Mouse (Mus musculus) ZHBTc4 (cell line): ENCODE measurements around the gene Phlda3.

Experiments
- DNase-seq: peaks from one replicate; pipeline ENCODE4 v3.0.0-alpha.2; 2011; ENCODE audit warnings: low read depth, low spot score

Gene Phlda3

DNA sequence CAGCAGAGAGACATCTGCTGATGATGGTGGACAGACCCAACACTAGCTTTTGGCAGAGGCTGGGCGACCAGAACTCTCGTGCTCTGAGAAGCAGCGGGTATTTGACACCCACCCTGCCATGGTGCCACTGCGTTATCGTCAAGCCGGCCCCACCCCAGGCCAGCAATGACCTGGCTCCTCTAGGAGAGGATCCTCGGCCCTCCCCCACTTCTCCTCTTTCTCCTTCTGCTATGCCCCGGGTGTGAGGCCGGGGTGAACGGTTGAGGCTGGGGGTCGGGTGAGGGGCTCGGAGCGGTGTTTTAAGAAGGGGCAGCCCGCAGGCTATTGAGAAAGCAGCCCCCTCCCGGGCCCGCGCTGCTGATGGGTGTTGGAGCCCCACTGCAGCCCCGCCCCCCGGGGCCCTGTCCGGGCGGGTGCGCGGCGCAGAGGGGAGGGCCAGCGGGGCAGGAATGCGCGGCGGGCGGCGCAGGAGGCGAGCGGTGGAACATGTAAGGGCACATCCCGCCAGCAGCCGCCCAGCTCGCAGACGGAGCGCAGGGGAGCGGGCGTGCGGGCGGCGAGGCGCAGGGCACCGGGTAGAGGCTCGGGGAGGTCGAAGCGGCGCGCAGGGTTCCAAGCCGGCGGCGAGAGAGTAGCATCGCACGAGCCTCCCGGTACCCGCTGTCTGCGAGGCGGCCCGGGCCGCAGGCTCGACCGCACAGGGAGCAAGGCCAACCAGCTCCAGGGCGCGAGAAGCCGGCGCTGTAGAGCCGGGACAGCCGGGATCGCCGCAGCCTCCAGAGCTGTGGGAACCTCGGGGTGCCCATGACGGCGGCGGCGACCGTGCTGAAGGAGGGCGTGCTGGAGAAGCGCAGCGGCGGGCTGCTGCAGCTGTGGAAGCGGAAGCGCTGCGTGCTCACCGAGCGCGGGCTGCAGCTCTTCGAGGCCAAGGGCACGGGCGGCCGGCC is at the start of gene Phlda3:
Gene Phlda3 (plus strand): TSS at position 475 of the 947 bp plus-strand sequence.
- peak; percentile 93 for DNase-seq

GRCm38 (mm10) chr1:135719486-135719885 is 46.4 kb upstream of the Phlda3 start:
- DNase-seq = peak; percentile 95

DNA sequence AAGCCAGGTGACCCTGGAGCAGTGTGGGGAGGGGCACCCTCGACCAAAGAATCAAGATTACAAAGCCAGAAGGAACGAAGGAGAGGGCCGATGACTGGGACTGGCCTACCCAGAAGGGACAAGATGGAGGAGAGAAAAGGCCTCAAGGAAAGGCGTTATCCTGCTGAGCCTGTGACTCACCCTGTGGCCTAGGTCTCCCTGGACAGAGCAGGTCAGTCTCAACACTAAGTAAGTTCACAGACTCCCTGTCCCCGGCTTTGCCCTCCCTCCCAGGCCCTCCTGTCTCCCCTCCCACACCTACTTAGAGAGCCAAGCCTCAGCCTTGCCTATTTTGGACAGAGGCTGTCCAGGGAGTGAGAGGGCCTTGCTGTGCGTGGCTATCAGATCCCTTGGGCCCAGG is 45.9 kb upstream of the Phlda3 start, which contains the start of gene Csrp1:
Gene Csrp1 (plus strand): TSS at position 79 of the 400 bp plus-strand sequence.
- DNase-seq = no peak

- no peak for DNase-seq
Observed at GRCm38 (mm10) chr1:135723016-135723415, 42.9 kb upstream of the Phlda3 start.

- DNase-seq = peak; percentile 90
Observed at GRCm38 (mm10) chr1:135724134-135724533, 41.8 kb upstream of the Phlda3 start.

DNA sequence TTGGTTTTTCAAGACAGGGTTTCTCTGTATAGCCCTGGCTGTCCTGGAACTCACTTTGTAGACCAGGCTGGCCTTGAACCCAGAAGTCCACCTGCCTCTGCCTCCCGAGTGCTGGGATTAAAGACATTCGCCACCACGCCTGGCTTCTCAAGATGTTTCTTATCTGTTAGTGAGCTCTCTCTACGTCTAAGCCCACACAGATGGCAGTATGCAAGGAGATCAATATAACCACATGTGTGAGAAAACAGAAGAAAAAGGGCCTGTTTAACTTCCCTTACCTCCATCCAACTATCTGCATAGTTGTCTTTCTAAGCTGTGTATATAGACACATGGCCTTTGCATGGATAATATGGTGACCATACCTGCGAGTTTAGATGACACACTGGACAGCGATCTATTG is 40.6 kb upstream of the Phlda3 start:
- DNase-seq = no peak

GRCm38 (mm10) chr1:135725936-135726335 is 40.0 kb upstream of the Phlda3 start:
- DNase-seq = no peak

DNA sequence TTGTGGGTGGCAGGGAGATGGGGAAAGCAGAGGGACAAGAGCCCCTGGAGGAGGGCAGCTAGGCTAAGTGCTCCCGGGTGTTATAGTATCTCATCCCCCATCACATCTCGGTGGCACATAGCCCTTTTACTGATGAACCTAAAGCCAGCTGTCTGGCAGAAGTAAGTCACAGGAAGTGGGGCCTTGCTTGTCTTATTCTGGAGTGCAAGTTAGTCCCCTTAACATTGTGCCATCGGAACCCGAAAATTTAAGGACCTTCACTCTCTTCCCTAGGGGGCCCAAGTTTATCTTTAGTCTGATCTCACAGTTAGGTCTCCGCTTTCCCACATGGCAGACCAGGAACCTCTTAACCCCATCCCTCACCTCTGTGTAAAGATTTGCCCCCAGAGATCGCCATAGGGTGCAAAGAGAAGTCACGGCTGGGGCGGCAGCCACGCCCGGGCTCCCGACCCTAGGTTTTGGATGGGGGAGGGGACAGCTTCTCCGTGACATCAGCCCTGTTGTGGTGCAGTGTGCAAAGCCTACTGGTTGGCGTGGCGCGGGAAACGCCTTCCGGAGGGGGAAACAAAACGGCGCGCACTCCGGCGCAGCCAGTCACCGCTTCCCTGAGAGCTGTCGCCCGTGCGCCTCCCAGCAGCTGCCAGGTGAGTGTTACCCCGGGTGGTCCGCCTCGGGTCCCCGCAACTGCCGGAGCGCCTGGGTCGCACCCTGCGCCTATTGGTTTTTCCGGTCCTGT is 37.1 kb upstream of the Phlda3 start:
- DNase-seq = peak; percentile 96

- no peak for DNase-seq
Observed at GRCm38 (mm10) chr1:135729367-135729713, 36.6 kb upstream of the Phlda3 start.

GRCm38 (mm10) chr1:135729821-135730220 is 36.1 kb upstream of the Phlda3 start:
- DNase-seq = peak; percentile 61

DNA sequence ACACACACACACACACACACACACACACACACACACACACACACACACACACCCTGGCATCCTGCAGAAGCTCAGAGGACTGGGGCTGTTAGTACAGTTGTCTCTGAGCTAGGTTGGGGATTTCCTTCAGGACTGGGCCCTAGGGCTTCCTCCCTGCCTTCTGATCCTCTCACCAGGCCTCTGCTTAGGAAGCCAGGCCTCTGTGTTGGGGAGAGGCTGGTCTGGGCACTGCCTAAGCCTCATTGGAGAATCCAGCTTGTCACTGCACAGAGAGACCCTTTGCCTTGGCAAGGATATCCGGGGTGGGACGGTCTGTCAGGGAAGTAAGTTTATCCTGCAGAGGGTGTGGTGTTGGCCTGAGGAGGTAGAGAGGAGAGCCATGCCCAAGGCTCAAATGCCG is 35.6 kb upstream of the Phlda3 start:
- no peak for DNase-seq

GRCm38 (mm10) chr1:135731393-135731792 is 34.5 kb upstream of the Phlda3 start:
- DNase-seq = peak; percentile 53

- peak; percentile 76 for DNase-seq
Observed at GRCm38 (mm10) chr1:135731897-135732684, 33.8 kb upstream of the Phlda3 start.

DNA sequence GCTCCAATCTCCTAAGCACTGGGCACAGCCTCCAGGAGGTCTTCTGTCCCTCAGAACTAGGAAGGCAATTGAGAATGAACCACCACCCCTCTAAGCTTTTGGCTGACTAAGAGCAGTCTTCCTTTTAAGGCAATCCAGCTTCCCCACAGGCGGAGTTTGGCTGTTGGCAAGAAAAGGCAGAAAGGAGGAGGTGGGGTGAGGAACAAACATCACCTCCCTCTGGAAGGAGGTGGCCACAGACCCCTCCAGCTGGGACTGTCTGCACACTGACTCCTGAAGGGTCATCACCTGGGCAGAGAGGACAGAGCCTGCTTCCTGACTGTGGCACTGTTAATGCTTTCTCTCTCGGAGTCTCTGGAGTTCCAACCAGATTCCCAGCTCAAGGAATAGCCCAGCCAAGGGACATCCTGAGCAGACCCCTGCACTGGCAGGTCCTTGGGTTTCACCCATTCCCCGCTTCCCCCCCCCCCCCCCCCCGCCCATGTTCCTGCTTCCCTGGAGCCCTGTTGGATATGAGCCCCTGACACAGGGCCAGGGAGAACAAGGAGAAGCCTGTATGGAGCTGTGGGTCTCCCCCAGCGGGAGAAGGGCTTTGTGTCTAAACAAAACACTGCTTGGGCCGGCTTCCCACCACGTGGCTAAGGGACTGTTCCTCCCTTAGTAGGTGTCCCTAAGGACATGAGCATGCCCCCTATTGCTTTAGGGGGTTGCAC is 31.5 kb upstream of the Phlda3 start:
- no peak for DNase-seq

- no peak for DNase-seq
Observed at GRCm38 (mm10) chr1:135735460-135735859, 30.5 kb upstream of the Phlda3 start.

DNA sequence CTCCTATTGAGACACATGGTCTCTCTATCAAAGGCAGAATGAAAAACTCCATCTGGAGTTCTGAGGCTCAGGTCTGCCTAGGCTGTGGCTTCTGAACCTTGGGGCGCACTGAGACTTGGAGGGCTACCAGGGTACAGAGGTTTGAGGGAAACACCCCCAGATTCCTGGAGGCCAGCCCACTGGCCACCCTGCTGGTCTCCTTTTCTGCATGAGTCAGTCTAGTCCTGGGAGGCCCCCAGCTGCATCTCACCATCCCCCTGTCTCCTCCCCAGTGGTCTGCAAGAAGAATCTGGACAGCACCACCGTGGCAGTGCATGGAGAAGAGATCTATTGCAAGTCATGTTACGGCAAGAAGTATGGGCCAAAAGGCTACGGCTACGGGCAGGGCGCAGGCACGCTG is 20.9 kb upstream of the Phlda3 start:
- DNase-seq = no peak

DNA sequence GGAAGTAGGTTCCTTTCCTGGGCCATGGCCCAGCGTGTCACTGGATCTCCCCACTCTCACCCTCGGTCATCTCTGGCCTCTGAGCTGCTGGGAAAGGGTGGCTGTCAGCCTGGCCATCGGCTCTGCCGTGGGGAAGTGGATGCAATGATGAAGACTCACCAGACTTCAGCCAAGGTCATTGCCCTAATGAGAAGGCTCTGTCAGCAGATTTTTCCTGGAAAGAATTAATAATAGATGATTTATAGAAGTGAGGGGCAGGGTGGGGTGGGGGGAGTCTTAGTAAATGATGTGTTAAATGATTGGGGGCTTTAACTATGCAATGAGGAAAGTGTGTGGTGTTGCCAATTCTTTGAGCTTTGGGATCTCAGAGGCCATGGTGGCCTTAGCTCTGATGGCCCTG is 19.7 kb upstream of the Phlda3 start:
- DNase-seq = no peak

DNA sequence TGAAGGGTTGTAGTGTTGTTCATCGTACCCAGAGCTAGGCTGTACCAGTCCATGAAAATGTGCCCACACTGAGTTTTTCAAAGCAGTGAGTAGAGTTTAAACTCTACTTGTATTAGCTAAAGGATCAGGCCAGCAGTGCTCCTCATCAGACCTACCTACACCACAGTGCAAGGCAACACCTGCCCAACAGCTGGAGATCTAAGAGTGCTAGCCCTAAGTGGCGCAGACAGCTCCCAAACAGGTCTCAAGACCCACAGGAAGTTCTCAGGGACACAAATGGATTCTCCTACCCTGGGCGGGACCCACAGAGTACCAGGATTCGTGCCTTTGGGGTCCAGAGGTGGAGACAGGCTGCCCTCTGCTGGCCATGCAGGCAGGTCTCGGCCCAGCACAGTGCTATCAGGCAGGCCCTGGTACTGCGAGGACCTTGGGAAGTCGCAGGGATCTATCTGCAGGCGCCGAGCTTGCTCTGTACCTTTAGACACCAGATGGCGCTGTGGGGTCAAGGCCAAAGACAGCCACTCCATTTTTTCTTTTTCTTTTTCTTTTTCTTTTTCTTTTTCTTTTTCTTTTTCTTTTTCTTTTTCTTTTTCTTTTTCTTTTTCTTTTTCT is 13.1 kb upstream of the Phlda3 start:
- peak; percentile 98 for DNase-seq

DNA sequence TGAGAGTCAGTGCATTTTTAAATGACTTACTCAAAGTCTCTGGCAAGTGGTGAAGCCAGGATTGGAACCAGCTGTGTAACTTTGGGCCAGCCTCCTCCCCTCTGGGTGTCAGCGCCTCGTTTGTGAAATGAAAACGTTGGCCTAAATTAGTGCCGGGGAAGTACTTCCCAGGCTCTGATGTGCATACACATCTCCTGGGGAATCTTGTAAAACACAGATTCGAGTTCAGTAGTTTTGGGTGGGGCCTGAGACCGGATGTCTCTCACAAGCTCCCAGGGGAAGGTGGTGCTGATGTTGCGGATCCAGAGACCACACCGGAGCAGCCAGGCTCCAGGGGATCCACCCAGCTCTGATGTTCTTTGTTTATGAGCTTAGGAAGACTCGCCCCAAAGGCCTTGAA is 10.6 kb upstream of the Phlda3 start:
- DNase-seq = peak; percentile 64

- DNase-seq = no peak
Observed at GRCm38 (mm10) chr1:135755913-135756312, 10.0 kb upstream of the Phlda3 start.

GRCm38 (mm10) chr1:135757287-135757686 is 8.6 kb upstream of the Phlda3 start:
- DNase-seq = no peak
